Mouse (Mus musculus) left cerebral cortex, adult 8-10 months (tissue): Measurements from ENCODE around the gene Tmem120b. TPM values are rescaled to one million over a fixed set of nuclear protein-coding genes. Genes with fewer than 3 reads are reported as not detected.
A peak's percentile ranks its signal among the peaks of the same experiment; 100 is the strongest.

Experiments used
- DNase-seq, 2 experiments: peaks; one replicate each; pipeline ENCODE4 v3.0.0; 2022; ENCODE audit warnings: low spot score in 2 of 2
- total RNA-seq, 4 experiments: library from RNA; stranded (reverse); gene quantifications; 2 replicates each; pipeline ENCODE4 v1.2.4; 2022

Tmem120b gene
- total RNA-seq, 4 experiments from 2014 or later = 13.8 to 16.4 (median 16.0) TPM

- no peak for DNase-seq
These were observed 71.8 kb downstream of the Tmem120b start for GRCm38 (mm10) chr5:123139722-123140627.

GRCm38 (mm10) chr5:123140694-123141554 is 72.7 kb downstream of the Tmem120b start:
- DNase-seq = peak; percentile 93 to 97

GRCm38 (mm10) chr5:123141555-123142160 is 73.4 kb downstream of the Tmem120b start:
- peak; percentile 21 to 48 for DNase-seq

- peak in 1 of 2 experiments; percentile 25 for DNase-seq
These were observed 74.2 kb downstream of the Tmem120b start, which contains the start of gene Setd1b for GRCm38 (mm10) chr5:123142161-123143157. TSS of gene Setd1b (plus strand) at chr5:123142193.

GRCm38 (mm10) chr5:123143251-123143970 is 75.2 kb downstream of the Tmem120b start:
- DNase-seq = no peak

- DNase-seq = no peak
These were observed 75.9 kb downstream of the Tmem120b start for GRCm38 (mm10) chr5:123143971-123144745.

GRCm38 (mm10) chr5:123144746-123145590 is 76.8 kb downstream of the Tmem120b start:
- peak in 1 of 2 experiments; percentile 30 for DNase-seq

- no peak for DNase-seq
These were observed 78.1 kb downstream of the Tmem120b start for GRCm38 (mm10) chr5:123146357-123146756.

GRCm38 (mm10) chr5:123147569-123147968 is 79.4 kb downstream of the Tmem120b start:
- no peak for DNase-seq

- DNase-seq = no peak
These were observed 80.0 kb downstream of the Tmem120b start for GRCm38 (mm10) chr5:123148073-123148722.

GRCm38 (mm10) chr5:123149451-123150400 is 81.5 kb downstream of the Tmem120b start:
- peak; percentile 86 to 89 for DNase-seq

- DNase-seq = no peak
These were observed 82.4 kb downstream of the Tmem120b start for GRCm38 (mm10) chr5:123150641-123151040.

- no peak for DNase-seq
These were observed 82.9 kb downstream of the Tmem120b start for GRCm38 (mm10) chr5:123151077-123151476.

- no peak for DNase-seq
These were observed 83.6 kb downstream of the Tmem120b start for GRCm38 (mm10) chr5:123151707-123152362.

GRCm38 (mm10) chr5:123152901-123153300 is 84.7 kb downstream of the Tmem120b start:
- DNase-seq = no peak

GRCm38 (mm10) chr5:123155425-123155824 is 87.2 kb downstream of the Tmem120b start:
- peak in 1 of 2 experiments; percentile 28 for DNase-seq
